Mouse (Mus musculus): ENCODE measurements around the gene Myof.

DNA sequence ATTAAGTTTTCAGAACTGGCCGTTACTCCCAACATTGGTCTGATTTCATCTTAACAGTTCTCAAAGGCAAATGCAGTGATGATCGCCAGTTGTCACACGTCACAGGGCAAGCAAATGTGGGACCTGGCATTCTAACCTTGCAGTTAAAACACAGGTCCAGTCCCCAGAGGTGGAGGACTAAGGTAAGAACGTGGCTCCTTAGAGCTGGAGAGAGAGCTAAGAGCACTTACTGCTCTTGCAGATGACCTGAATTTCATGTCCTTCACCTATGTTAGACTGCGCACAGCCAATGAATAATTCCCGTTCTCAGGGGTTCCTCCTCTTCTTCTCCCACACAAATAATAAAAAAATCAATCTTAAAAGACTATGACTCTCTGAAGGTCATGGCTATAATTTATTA lies 16.0 kb downstream of the Myof start:
- TF ChIP-seq POLR2A (IDR thresholded peaks at IDR 0.05; ENCODE audit: control insufficient read depth, extremely low read depth, insufficient read depth, low read length, poor library complexity), result no peak
- no peak for TF ChIP-seq CTCF (IDR thresholded peaks at IDR 0.05; ENCODE audit: borderline replicate concordance, control insufficient read depth, extremely low read depth, insufficient read depth, low read length, poor library complexity)
